Mouse (Mus musculus): Measurements from ENCODE around the gene Tiam1. TPM values are rescaled to one million over a fixed set of nuclear protein-coding genes. Genes with fewer than 3 reads are reported as not detected.

Gene Tiam1
- polyA plus RNA-seq, 1 experiment from 2014 or later = 18.5 TPM

DNA sequence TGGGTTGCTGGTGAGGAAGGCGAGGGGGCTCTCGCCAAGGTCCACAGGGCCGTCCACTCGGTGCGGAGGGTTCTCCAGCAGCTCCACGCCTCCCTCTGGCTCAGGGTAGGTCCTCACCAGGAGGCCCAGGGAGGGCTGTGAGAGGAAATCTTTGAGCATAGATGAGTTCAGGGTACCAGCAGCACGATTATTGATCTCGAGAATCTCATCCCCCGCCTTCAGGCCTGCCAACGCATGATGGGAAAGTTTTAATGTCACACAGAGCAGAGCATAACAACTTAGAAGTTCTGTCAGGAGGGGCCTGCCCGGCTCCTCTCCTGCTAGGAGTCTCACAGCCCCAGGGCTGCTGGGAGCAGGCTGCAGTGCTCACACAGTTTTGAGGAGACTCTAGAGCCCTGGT, 310.6 kb downstream of the Tiam1 start:
- H3K4me3 ChIP-seq (ENCODE audit: low read depth, low read length) = no peak overlapping the region
- TF ChIP-seq CTCF (IDR thresholded peaks at IDR 0.05; ENCODE audit: low read depth) = no peak
- no peak for DNase-seq
- no peak overlapping the region for H3K9ac ChIP-seq
- no peaks in the 10 kb centered on the region for H3K9me3 ChIP-seq (ENCODE audit: low read depth, low read length)
- H3K27ac ChIP-seq (ENCODE audit: low read depth) = no peak overlapping the region
- no peaks in the 10 kb centered on the region for H3K27me3 ChIP-seq (ENCODE audit: insufficient read depth, low read length)
- ATAC-seq (ENCODE audit: insufficient read depth) = no peak
- H3K36me3 ChIP-seq (ENCODE audit: insufficient read depth) = no peaks in the 10 kb centered on the region
- 84% methylated on average over 11 of the region's 11 CpGs for WGBS
- no peak overlapping the region for H3K4me2 ChIP-seq
- no peaks in the 10 kb centered on the region for H3K4me1 ChIP-seq (ENCODE audit: insufficient read depth)

DNA sequence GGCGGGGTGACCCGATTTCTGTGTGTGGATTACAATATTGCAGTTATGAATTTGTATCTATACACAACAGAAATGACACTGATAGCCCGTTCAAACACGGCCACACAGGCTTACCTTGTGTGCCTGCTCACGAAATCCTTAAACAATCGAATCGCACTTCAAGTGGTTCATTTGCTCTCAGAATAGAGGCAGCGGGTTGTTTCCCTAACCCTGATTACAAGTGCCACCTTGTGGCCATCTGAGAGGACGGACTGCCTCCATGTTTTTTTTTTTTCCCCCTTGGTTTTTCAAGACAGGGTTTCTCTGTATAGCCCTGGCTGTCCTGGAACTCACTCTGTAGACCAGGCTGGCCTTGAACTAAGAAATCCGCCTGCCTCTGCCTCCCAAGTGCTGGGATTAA, 312.4 kb downstream of the Tiam1 start:
- ATAC-seq (ENCODE audit: insufficient read depth) (no peak), DNase-seq (peak; percentile 85)
- Histone ChIP-seq H3K9ac (no peak overlapping the region), H3K4me1 (ENCODE audit: insufficient read depth) (0 out of 2 replicates have a peak, but pooled peaks cover 3% of the 10 kb centered on the region), H3K4me3 (ENCODE audit: low read depth, low read length) (no peak overlapping the region), H3K27me3 (ENCODE audit: insufficient read depth, low read length) (no peaks in the 10 kb centered on the region), H3K36me3 (ENCODE audit: insufficient read depth) (no peaks in the 10 kb centered on the region), H3K9me3 (ENCODE audit: low read depth, low read length) (no peaks in the 10 kb centered on the region), H3K4me2 (peak overlapping the region; percentile 18; the same call in 1 of the 2 replicates), H3K27ac (ENCODE audit: low read depth) (no peak overlapping the region)
- peak; percentile 75 for TF ChIP-seq CTCF (IDR thresholded peaks at IDR 0.05; ENCODE audit: low read depth)
- 27% methylated on average over 10 of the region's 10 CpGs for WGBS

GRCm38 (mm10) chr16:89830221-89830648, 313.3 kb downstream of the Tiam1 start:
- Histone ChIP-seq H3K4me3 (ENCODE audit: low read depth, low read length) (no peak overlapping the region), H3K27ac (ENCODE audit: low read depth) (peak overlapping the region; percentile 3; the same call in 1 of the 2 replicates), H3K27me3 (ENCODE audit: insufficient read depth, low read length) (no peaks in the 10 kb centered on the region), H3K9ac (no peak overlapping the region; the same call in 1 of the 2 replicates), H3K36me3 (ENCODE audit: insufficient read depth) (no peaks in the 10 kb centered on the region), H3K4me2 (peak overlapping the region; percentile 25; the same call in 1 of the 2 replicates), H3K4me1 (ENCODE audit: insufficient read depth) (0 out of 2 replicates have a peak, but pooled peaks cover 3% of the 10 kb centered on the region), H3K9me3 (ENCODE audit: low read depth, low read length) (no peaks in the 10 kb centered on the region)
- ATAC-seq (ENCODE audit: insufficient read depth) (peak; percentile 73; the same call in 1 of the 2 replicates), DNase-seq (peak; percentile 63)
- no peak for TF ChIP-seq CTCF (IDR thresholded peaks at IDR 0.05; ENCODE audit: low read depth)
- WGBS = 54% methylated on average over 15 of the region's 15 CpGs

DNA sequence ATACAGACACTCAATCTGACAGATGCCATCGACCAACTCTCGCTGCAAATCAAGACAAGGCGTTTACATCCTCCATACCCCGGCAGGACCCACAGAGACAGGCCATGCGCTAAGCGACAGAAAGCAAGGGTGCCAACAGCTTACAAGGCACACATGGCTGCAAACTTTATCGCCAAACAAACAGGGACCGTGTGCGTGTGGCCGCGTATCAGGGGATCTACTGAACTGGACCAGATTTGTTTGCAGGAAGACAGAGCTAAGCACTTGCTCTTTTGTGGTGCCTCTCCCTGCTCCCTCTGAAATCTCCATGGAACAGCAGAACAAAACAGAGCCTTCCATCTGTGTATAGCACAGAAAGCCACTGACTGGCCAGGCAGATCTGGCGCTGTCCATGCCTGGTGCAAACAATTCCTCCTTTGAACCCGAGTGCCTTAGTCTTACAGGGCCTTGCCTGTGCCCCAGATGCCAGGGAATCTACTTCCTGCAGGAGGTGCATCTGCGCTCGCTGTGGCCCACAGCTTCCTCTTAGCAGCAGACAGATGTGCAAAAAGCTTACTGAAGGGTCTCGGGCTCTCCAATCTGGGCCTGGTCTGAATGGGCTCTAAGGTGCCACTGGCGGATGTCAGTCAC, 316.0 kb downstream of the Tiam1 start:
- TF ChIP-seq CTCF (IDR thresholded peaks at IDR 0.05; ENCODE audit: low read depth) = no peak
- ATAC-seq (ENCODE audit: insufficient read depth) (no peak), DNase-seq (peak; percentile 30)
- Histone ChIP-seq H3K27me3 (ENCODE audit: insufficient read depth, low read length) (no peaks in the 10 kb centered on the region), H3K36me3 (ENCODE audit: insufficient read depth) (no peaks in the 10 kb centered on the region), H3K9me3 (ENCODE audit: low read depth, low read length) (no peaks in the 10 kb centered on the region), H3K27ac (ENCODE audit: low read depth) (no peak overlapping the region), H3K9ac (no peak overlapping the region), H3K4me1 (ENCODE audit: insufficient read depth) (0 out of 2 replicates have a peak, but pooled peaks cover 3% of the 10 kb centered on the region), H3K4me3 (ENCODE audit: low read depth, low read length) (no peak overlapping the region), H3K4me2 (no peak overlapping the region)
- 51% methylated on average over 17 of the region's 17 CpGs for WGBS

GRCm38 (mm10) chr16:89825875-89826274, 317.7 kb downstream of the Tiam1 start:
- Histone ChIP-seq H3K9ac (no peak overlapping the region), H3K27ac (ENCODE audit: low read depth) (no peak overlapping the region), H3K4me3 (ENCODE audit: low read depth, low read length) (no peak overlapping the region), H3K4me2 (no peak overlapping the region), H3K9me3 (ENCODE audit: low read depth, low read length) (no peaks in the 10 kb centered on the region), H3K27me3 (ENCODE audit: insufficient read depth, low read length) (no peaks in the 10 kb centered on the region), H3K4me1 (ENCODE audit: insufficient read depth) (0 out of 2 replicates have a peak, but pooled peaks cover 3% of the 10 kb centered on the region), H3K36me3 (ENCODE audit: insufficient read depth) (no peaks in the 10 kb centered on the region)
- WGBS = 16% methylated on average over 12 of the region's 12 CpGs
- DNase-seq (peak; percentile 15), ATAC-seq (ENCODE audit: insufficient read depth) (no peak)
- TF ChIP-seq CTCF (IDR thresholded peaks at IDR 0.05; ENCODE audit: low read depth) = no peak

GRCm38 (mm10) chr16:89822882-89823281, 320.7 kb downstream of the Tiam1 start:
- no peak for ATAC-seq (ENCODE audit: insufficient read depth)
- no peak for TF ChIP-seq CTCF (IDR thresholded peaks at IDR 0.05; ENCODE audit: low read depth)
- no peak for DNase-seq

GRCm38 (mm10) chr16:89818661-89819060, 324.9 kb downstream of the Tiam1 start:
- no peak for DNase-seq
- Histone ChIP-seq H3K4me2 (peak overlapping the region; percentile 73), H3K27me3 (ENCODE audit: insufficient read depth, low read length) (peaks cover 8% of the 10 kb centered on the region; the same call in 1 of the 2 replicates), H3K9ac (no peak overlapping the region), H3K4me3 (ENCODE audit: low read depth, low read length) (no peak overlapping the region), H3K27ac (ENCODE audit: low read depth) (no peak overlapping the region), H3K9me3 (ENCODE audit: low read depth, low read length) (no peaks in the 10 kb centered on the region), H3K36me3 (ENCODE audit: insufficient read depth) (no peaks in the 10 kb centered on the region), H3K4me1 (ENCODE audit: insufficient read depth) (no peaks in the 10 kb centered on the region)
- WGBS = 38% methylated on average over 4 of the region's 4 CpGs
- no peak; the same call in 1 of the 2 replicates for ATAC-seq (ENCODE audit: insufficient read depth)
- no peak for TF ChIP-seq CTCF (IDR thresholded peaks at IDR 0.05; ENCODE audit: low read depth)

More at GRCm38 (mm10) chr16:89822882-89823281, 320.7 kb downstream of the Tiam1 start:
- H3K4me1 ChIP-seq (ENCODE audit: insufficient read depth) = 0 out of 2 replicates have a peak, but pooled peaks cover 3% of the 10 kb centered on the region
- WGBS = 84% methylated on average over 6 of the region's 6 CpGs
- no peak overlapping the region for H3K4me3 ChIP-seq (ENCODE audit: low read depth, low read length)
- H3K27ac ChIP-seq (ENCODE audit: low read depth) = no peak overlapping the region
- H3K4me2 ChIP-seq = no peak overlapping the region
- 0 out of 2 replicates have a peak, but pooled peaks cover 6% of the 10 kb centered on the region for H3K27me3 ChIP-seq (ENCODE audit: insufficient read depth, low read length)
- no peaks in the 10 kb centered on the region for H3K9me3 ChIP-seq (ENCODE audit: low read depth, low read length)
- no peak overlapping the region for H3K9ac ChIP-seq
- no peaks in the 10 kb centered on the region for H3K36me3 ChIP-seq (ENCODE audit: insufficient read depth)

All from lung, embryonic 14.5 days (tissue).